Mouse (Mus musculus) v-Abl transformed pro-B cells (cell line): Measurements from ENCODE around the gene Sash1.

ENCODE experiments used
- in situ Hi-C, 2 experiments: fragments of 400-800 bp; cut with MboI; formaldehyde crosslinking; loops; one replicate each; pipeline ENCODE4 v1.15.1; 2025; ENCODE audit not compliant: unreplicated experiment in 2 of 2

Sash1 gene

DNA sequence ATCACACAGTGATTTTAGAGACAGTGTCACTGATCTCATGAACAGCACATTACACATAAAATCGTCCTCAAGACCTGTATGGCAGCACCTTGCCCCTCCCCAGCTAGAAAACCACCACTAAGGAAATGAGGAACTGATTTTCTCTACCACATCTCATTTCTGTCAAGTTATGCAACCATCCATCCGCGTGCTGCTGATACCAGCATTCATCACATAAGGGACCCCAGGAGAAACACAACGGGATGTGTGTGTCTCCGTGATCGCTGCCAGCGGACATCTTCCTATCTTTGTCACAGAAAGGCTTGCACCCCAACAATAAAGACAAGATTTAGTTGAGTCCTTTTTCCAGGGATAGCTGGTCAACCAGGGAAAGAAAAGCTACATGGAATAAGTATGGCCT lies 27.2 kb downstream of the Sash1 start:
- in situ Hi-C loops = no loop called here

DNA sequence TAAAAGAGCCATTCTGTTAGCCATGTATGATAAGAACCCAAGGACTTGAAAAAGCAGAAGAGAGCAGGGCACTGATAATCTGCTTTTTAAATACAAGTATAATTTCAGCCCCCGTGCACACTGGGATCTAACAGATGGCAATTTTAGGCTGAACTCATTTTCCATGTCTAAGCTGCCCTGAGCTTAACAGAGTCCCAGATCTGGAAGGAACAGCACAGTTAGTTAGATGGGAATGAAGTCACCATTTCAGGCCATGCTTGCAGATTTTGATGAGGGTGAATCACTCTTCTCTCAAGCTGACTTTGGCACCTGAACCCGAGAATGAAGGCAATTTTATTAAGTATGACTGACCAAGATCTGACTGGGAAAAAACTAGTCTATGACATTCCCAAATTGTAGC lies 28.9 kb downstream of the Sash1 start:
- in situ Hi-C loops = no loop called here

DNA sequence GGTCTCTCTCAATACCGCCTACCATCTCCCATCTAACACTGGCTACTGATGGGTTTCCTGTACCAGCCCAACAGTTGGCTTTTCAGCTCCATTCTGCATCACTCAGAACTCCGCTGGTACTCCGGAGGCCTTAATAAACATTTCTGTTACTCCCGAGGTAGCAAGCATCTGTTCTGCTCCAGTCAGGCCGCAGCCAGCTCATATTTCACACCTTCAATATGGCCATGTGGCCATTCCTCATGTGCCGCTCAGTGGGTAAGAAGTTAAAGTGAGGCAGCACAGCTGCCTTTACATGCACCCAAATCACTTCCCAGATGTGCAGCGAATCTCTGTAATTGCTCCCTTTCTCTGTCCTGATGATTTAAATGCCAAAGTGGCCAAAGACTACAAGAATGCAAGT lies 32.5 kb downstream of the Sash1 start:
- in situ Hi-C loops = no loop called here

DNA sequence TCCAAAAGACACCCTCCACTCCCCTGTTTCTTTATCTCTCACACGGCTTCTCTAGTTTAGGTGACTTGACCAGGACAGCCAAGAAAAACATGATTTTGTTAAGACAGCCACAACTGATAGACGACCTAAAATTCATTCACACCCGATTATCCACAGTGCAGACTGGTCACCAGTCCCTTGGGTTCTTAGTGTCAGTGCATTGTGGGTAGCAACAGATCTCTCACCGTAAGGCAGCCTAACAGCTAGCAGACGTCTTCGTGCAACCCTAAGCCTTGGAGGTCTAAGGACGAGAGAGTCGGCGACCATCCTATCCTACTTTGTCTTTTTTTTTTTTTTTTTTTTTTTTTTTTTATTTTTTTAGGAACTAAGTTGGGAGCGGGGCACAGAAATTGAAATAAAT lies 34.2 kb downstream of the Sash1 start:
- in situ Hi-C loops = no loop called here

DNA sequence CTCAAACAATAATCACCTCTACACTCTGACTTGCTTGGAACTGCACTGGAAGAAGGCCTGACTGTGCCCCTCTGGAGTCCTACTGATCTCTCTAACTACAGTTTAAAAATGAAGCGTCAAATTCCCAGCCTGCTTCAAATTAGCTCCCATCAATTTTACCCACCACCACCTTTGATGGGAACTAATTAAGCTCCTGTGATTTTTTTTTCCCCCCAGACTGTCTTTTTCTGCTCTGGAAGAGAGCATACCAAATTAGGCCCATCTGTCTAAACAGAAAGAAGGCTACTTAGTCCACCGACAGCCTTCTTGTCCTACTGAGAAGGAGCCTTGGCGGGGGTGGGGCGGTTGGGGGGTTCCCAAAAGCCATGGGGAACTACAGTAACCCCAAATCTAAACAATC lies 37.9 kb downstream of the Sash1 start:
- in situ Hi-C loops = no loop called here

DNA sequence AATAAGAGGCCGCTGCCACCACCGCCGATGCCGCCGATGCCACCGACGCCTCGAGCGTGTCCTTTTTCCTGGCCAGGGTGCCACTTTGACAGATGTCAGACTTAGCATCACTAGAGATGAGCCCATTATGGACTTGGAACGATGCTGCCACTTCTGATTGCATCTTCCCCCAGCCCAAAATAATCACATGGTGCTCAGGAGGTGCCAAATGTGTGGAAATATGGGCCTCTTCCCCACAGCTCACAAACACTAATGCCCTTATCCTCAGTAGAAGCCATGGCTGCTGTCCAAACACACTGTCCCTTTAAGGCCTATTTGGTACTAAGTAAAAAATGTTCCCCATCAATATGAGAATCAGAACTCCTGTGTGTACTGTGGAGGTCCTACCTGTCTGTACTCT lies 39.6 kb downstream of the Sash1 start:
- in situ Hi-C loops = no loop called here

DNA sequence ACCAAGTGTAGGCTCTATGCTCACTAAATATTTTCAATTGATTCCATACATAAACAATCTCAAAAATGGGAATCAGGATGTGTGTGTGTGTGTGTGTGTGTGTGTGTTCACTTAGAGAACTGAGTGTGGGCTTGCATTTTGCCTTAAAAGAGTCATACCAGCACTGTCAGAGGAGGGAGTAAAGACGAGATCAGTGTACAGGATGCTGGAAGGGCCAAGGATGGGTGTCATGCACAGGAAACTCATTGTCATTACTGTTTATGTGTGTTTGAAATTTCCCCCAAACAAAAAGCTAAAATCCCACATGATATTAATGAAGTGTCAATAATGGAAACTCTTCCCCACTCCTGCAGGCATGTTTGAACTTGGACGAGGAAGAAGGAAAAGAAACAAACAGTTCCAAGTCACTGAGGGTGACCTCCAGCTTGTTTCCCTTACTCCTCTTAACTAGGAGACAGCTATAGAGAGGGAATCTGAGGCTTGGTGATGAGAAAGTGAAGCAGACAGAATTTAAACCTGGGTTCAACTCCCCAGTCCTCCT lies 40.6 kb downstream of the Sash1 start:
- in situ Hi-C loops = no loop called here

DNA sequence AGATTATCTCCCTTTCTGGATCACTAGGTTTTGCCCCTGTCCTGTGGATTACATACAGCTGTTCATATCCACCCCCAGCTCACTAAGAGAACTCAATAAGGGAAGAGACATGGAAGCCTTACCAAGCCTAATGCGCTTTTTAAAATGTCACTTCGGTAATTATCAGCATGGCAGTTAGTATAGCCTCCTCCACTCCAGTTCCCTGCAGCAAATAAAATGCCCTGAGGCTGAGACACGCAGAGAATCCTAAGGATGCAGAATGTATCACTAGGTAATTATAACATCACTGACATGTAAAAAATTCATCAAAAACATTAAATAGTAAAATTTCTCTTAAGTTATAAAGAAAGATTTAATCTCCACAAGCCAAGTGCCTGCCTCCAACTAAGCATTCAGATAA lies 45.9 kb downstream of the Sash1 start:
- in situ Hi-C loops = no loop called here

DNA sequence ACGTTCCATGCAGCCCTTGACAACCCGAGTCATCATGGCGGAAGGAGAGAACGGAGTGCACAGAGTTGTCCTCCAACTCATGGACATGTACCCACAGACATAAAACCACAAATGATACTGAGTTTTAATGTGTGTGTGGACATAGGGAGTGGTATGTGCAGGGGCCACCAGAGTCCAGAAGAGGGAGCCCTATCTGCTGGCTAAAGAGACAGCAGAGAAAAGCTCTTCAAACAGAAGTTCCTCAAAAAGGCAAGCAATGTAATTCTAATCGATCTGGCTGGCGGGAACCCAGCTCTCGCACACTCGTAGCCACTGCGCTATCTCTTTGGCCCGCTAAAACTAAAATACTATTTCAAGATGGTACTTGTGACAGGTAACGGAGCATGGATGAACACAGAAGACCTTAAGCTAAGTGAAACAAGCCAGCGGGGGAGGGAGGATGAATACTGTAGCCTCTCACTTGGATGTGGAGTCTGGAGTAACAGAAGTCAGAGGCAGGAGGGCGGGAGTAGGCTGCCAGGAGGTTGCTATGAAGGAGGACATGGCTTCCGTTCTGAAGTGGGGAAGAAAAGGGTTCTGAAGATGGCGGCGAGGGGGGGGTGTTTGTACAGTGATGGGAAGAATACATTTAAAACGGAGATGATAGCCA lies 51.9 kb downstream of the Sash1 start:
- in situ Hi-C loops = no loop called here

DNA sequence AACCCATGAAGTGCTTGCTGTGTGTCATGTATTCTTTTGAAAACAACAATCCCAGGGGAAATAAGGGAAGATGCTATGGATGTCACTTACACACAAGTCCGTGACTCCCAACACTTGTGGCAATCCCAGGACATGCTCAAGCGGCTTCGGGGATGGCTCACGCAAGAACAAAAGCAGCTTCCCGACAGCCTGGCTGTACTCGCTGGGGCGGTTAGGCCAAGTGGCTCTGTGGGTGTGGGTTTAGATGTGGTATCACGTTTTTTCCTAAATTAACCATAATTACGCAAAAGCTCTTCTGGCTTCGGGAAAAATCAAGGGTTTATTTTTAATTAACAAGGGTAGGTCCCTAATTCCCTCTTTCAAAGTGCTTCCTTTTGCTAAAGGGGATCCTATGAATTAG lies 59.6 kb downstream of the Sash1 start:
- in situ Hi-C loops = no loop called here

DNA sequence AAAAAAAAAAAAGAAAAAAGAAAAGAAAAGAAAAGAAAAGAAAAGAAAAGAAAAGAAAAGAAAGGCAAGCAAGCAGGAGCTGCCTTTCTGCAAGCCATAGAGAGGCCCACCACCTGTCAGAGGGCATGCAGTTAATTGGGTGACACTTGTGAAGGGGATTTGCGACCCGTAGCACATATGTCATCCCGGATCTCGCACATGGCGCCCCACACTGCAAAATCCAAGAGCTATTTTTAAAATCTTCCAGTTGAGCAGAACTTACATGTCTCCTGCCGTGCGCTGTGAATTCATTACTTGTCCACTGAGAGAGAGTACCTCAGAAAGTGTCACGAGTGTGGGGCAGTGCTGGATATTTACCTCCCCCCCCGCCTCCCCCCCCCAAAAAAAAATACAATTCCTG lies 60.0 kb downstream of the Sash1 start:
- in situ Hi-C loops = no loop called here

DNA sequence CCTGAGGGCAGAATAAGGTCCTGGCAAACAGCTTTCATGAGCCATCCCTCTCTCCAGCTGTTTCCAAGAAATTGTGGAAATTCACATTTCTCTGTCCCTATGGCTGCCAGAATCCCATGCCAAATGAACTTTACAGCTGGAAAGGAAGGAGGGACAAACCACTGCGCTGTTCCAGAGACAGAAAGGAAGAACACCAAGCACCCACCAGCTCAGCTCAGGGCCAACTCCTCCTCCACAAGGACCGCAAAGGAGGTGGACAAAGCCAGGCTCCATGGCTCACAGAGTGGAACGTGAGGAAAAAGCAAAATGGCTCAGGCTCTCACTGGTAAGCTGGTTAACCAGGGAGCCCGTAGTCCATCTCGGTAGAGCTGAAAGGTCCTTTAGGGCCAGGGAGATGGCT lies 67.8 kb downstream of the Sash1 start:
- in situ Hi-C loops = no loop called here

DNA sequence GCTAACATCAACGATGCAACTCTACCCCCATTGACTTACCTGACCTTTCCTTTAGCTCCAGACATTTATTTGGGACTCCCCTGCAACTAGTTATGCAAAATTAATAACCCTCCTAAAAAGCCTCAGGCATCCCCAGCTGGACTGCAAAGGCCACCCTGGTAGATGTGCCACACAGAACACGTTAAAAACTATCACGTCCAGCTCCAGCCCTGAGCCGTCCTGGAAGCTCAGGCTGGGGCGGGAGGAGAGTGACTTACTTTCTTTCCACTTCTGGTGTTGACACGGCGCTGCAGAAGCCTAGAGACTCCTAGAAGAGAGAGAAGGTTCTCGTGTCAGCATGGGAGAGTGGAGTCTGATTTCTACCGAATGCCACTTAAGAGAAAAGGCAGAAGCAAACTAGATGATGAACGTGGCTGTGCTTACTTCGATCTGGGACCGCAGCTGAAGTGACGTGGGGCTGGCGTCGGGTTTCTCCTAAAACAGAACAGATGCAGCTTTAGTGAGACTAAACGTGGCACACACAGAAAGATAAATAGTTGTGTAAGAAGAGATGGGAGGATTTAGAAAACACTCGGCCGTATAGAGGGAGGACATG lies 71.8 kb downstream of the Sash1 start:
- in situ Hi-C loops = no loop called here

DNA sequence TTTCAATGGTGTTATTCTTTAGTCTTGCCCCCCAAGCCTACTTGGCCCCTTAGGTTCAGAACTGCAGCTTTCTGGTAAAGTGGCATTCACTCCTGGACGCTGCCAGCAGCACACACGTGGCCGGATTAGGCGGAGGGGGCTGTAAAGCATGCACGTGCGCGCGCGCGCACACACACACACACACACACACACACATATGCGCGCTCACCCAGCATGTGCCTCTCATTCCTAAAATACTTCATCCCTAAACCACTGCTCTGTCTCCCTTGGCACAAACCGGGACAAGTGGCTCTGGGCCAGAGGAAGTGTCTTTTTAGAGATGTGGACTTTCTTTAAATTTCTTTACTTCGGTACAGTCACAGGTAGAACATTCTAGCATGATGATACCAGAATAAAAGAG lies 72.6 kb downstream of the Sash1 start:
- in situ Hi-C loops = no loop called here

DNA sequence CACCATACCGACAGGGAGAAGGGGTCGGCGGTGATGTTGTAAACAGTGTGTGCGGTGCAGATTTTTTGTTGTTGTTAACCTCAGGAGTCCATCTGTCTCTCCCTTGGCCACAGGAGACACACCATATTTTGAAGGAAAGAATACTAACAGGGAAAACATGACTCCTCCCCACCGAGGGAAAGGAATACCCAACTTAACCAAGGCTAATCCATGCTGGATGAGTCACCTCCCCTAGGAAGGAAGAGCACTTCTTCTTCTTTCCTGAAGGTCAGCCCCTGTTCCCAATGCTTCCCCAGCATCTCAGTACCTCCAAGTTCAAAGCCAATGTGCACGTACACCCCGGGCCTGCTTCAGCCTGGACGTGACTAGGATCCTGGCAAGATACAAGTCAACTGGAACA lies 73.1 kb downstream of the Sash1 start:
- in situ Hi-C loops = no loop called here

DNA sequence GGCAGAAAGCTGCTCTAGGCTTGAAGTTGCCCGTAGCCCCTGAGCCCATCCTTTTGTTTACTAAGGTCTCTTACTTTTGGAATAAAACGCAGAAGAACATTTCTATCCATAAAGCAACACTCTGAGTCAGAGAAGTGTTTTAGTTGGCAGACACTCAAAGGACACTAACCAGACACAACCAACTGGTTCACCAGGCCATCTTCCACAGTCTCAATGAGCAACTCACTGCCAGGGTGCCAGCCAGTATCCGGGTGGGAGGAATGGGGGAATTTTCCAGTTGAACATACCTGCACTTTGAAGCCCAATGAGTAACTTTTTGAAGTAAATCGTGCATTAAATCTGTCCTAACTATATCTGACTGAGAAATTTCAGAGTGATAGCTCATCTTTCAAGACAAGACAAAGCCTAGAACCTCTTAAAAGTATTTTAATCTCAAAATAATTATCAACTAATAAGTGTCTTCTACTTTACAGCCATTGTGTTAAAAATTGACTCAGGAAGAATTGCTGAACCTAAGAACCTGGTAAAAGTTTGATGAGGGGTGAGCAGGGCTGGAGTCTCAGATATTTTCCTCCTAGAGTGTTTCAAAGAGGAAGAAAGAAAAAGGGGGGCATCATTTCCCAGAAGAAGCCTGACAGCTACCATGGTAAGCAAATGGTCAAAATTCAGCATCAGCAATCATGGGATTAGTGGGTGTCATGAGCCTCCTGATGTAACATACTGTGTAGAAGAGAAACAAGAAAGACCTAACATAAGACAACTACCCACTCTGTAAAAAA lies 74.4 kb downstream of the Sash1 start:
- in situ Hi-C loops = no loop called here

DNA sequence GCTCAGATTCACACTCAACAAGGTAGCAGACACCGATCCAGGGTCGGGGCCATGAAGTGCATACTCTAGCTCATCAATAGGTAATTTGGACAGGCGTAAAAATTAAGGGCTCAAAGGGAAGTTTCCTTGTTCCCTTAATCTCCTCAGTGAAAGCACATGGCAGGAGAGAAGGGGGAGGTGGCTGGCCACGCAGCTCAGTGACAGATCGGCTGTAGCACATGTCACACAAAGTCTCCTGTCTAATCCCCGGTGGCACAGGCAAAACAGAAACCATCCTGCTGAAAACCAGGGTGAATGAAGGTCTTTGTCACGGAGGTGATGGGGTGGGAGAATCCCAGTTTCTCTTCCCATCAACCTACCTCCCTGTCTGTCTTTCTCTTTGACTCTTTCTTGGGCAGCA lies 75.4 kb downstream of the Sash1 start:
- in situ Hi-C loops = no loop called here

DNA sequence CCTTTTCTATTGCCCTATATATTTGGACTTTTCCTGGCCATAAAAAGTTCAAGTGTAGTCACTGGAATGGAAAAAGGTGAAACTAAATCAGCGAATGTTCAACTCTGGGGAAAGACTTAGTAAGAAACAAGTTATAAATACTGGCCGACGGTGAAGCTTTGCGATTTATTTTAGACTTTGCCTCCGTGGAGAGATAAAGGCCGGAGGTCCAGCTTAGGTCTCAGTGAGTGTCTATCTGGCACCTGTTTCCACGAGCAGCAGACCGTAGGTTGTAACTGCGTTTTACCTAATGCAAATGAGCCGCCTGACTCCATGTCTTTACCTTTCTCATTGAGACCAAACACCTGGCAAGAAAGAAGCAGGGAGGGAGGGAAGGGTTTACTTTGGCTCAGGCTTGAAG lies 77.5 kb downstream of the Sash1 start:
- in situ Hi-C loops = no loop called here

DNA sequence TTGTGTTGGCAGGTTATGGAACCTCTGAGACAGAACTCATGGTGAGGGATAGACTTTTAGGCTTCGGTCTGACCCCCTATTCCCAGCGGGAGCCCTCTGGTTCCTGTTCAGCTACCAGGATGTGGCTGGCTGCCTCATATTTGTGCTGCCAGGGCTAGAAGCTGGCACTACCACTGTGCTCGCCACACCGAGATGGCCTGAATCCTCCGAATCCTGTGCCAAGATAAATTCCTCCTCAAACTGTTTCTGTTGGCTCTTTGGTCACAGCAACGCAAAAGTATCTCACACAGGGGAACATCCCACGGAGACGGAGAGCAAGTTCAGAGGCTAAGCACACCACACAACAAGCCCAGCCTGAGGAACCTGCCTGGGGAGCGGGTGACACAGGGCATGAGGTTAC lies 78.3 kb downstream of the Sash1 start:
- in situ Hi-C loops = no loop called here

DNA sequence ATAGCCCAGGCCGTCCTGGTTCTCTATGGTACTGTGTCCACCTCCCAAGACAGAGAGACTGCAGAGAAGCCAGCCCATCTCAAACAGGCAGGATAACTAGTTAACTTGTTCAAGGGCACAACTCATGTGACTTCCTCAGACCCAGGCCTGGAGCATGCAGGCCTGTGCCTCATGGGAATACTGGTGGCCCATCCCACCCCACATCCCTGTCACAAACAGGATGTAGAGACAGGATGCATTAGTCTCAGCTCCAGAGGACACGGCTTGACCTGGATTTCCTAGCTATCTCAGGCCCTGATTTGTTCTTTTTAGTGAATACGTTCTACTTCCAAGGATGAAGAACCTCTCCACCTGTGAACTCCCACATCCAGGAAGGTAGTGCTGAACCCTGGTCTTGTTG lies 80.5 kb downstream of the Sash1 start:
- in situ Hi-C loops = no loop called here

DNA sequence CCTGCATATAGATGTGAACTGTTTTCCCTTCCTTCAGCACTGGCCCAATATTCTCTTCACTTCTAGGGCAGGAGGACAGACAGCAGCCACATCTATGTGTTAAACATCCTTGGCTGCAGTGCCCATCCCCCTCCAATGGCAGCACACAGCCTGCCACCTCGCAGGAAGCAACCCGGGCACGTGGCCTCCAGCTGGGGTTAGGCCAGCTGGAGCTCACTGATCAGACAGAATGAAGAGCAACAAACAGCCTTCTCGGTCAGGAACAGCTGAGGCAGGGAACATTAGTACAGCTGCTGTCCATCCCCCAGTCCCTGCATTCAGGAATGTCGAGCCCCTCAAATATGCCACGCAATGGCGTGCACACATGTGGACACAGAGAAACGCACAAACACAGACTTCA lies 81.6 kb downstream of the Sash1 start:
- in situ Hi-C loops = no loop called here
